Mouse (Mus musculus) kidney, adult 2 months (tissue): ENCODE results near the gene C5ar2. TPM values are rescaled to one million over a fixed set of nuclear protein-coding genes. Genes with fewer than 3 reads are reported as not detected.
A peak's percentile ranks its signal among the peaks of the same experiment; 100 is the strongest.

ENCODE experiments used
- DNase-seq: peaks from one replicate; pipeline ENCODE4 v3.0.0; 2021
- H3K27ac ChIP-seq: fragments of 200-500 bp; 2 replicates; pipeline ENCODE4 v1.5.1; 2012; ENCODE audit warnings: low read depth, low read length, control low read depth, inconsistent platforms; ENCODE audit not compliant: insufficient read depth
- H3K27me3 ChIP-seq: fragments of 200-500 bp; replicated peaks from 2 replicates; pipeline ENCODE4 v1.6.1; 2012; ENCODE audit warnings: mild to moderate bottlenecking, moderate library complexity, low read length, inconsistent platforms; ENCODE audit not compliant: control insufficient read depth, insufficient read depth
- H3K36me3 ChIP-seq: fragments of 200-500 bp; 2 replicates; pipeline ENCODE4 v1.6.1; 2012; ENCODE audit warnings: mild to moderate bottlenecking, moderate library complexity, low read length, inconsistent platforms; ENCODE audit not compliant: control insufficient read depth, insufficient read depth
- H3K4me1 ChIP-seq: fragments of 200-500 bp; 2 replicates; pipeline ENCODE4 v1.6.1; 2011; ENCODE audit warnings: low read length; ENCODE audit not compliant: control insufficient read depth, insufficient read depth
- H3K4me3 ChIP-seq: fragments of 200-500 bp; 2 replicates; pipeline ENCODE4 v1.5.1; 2011; ENCODE audit warnings: mild to moderate bottlenecking, low read depth, low read length, control low read depth; ENCODE audit not compliant: insufficient read depth
- CTCF ChIP-seq: fragments of 200-500 bp; conservative IDR thresholded peaks from 2 replicates; pipeline ENCODE4 v1.5.1; 2011; ENCODE audit warnings: low read depth, mild to moderate bottlenecking, control low read depth, low read length, moderate library complexity, mixed read lengths; ENCODE audit not compliant: insufficient read depth, insufficient read length
- POLR2A ChIP-seq: fragments of 200-500 bp; IDR thresholded peaks from one replicate; pipeline ENCODE4 v1.6.1; 2011; ENCODE audit warnings: low read depth, low read length, control low read depth
- WGBS: fragments of 180-500 bp; shearing (Covaris S2); methylation state at CpG from one replicate; pipeline ENCODE4 v1.1.7; 2018; 5-methylcytosine and 5-hydroxymethylcytosine counted together
- polyA plus RNA-seq: library from polyadenylated mRNA; depleted of rRNA; stranded (reverse); fragments of >200 nt; gene quantifications from 2 replicates; pipeline ENCODE4 v1.2.3, GENCODE M21; 2012; rRNA removed

C5ar2 gene
- polyA plus RNA-seq, 1 experiment, result 0.39 TPM

DNA sequence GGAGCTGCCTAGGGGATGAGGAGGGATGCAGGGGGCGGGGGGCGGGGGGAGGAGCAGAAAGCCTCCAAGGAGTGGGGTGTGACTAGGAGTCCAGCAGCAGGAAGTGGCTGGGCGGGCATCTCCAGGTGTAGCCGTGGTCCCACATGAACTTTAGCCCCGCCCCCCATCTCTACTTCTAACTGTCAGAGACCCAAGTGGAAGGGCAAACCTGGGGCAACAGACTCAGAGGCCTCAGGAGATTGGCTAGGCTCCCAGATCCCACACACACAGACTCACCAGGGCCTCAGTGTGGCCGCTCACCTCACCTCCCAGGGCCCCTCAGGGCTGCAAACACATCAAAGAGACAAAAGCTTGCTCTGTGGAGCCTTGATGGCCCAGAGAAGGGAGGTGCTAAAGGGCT lies 47.3 kb downstream of the C5ar2 start:
- WGBS, result 77% methylated on average over 6 of the region's 6 CpGs
- Histone ChIP-seq H3K27me3 (no peaks in the 10 kb centered on the region), H3K27ac (no peak overlapping the region), H3K36me3 (no peaks in the 10 kb centered on the region), H3K4me1 (no peaks in the 10 kb centered on the region), H3K4me3 (no peak overlapping the region)
- DNase-seq, result no peak
- TF ChIP-seq POLR2A (no peak), CTCF (no peak)

DNA sequence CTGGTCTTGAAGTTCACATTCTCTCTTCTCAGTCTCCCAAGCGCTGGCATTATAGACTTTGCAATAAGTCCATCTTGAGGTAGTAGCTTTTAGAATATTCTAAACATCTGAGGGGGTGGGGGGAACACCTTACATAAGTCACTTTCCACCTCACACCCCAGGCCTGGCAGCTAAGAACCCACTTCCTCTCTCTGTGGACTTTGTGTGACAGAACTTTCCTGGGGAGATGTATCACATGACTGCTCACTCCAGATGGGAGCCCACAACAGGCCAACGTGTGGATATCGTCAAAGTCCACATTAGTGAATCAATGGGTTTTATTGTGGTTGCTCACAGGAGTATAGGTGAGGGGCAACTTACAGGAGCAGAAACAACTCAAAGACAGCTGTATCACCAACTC lies 50.3 kb downstream of the C5ar2 start:
- TF ChIP-seq POLR2A (no peak), CTCF (no peak)
- DNase-seq, result no peak
- H3K4me1 ChIP-seq, result no peaks in the 10 kb centered on the region
- no peaks in the 10 kb centered on the region for H3K27me3 ChIP-seq
- H3K27ac ChIP-seq, result no peak overlapping the region
- 32% methylated on average over 3 of the region's 3 CpGs for WGBS
- no peaks in the 10 kb centered on the region for H3K36me3 ChIP-seq
- H3K4me3 ChIP-seq, result no peak overlapping the region

DNA sequence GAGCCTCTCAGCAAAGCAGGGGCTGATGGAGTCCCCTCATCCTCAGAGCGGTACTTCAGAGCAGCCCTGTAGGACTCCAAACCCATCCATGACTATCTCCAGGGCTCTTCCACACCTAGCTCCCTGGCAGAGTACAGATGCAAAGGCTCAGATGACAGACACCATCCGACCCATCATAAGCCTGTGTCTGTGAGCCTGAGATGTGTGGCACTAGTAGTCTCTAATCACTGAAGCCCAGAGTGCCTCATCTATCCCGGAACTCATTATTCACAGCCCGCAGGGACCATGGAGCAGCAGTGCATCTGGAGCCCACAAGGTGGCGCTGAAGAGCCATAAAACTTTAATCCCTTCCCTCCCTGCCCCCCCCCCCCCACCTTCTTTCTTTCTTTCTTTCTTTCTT lies 51.6 kb downstream of the C5ar2 start:
- peak; percentile 77 for DNase-seq
- H3K27me3 ChIP-seq, result no peaks in the 10 kb centered on the region
- no peak overlapping the region for H3K27ac ChIP-seq
- H3K4me1 ChIP-seq, result no peaks in the 10 kb centered on the region
- 22% methylated on average over 5 of the region's 5 CpGs for WGBS
- no peak overlapping the region for H3K4me3 ChIP-seq
- peak; percentile 73 for TF ChIP-seq CTCF
- TF ChIP-seq POLR2A, result no peak
- no peaks in the 10 kb centered on the region for H3K36me3 ChIP-seq

DNA sequence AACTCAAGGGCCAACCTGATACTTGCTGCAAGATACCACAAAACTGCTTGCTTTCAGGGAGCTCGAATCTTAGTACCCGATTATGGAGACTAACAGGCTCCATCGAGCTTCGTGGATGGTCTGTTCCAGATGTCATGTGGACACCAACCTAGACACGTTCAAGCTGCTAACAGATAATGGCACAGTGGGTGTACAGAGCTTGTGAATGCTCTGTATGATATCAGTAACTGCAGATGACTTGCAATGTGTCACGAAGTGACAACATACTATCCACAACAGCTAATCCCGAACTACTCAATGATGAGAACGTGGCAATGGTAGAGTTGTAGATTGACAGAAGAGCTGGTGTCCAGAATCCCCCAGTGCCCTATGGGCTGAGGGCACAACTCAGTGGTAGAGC lies 56.5 kb downstream of the C5ar2 start:
- no peaks in the 10 kb centered on the region for H3K36me3 ChIP-seq
- H3K4me3 ChIP-seq, result no peak overlapping the region
- no peak for TF ChIP-seq CTCF
- no peak for TF ChIP-seq POLR2A
- no peaks in the 10 kb centered on the region for H3K4me1 ChIP-seq
- WGBS, result 77% methylated on average over 8 of the region's 8 CpGs
- no peak overlapping the region for H3K27ac ChIP-seq
- DNase-seq, result no peak
- H3K27me3 ChIP-seq, result no peaks in the 10 kb centered on the region

Other genes starting within 250 kb of the C5ar2 start
- gene Bicra, start 196.2 kb downstream of the C5ar2 start, polyA plus RNA-seq, result 7.9 and 8.6 TPM in 2 replicates
- 0.03 TPM in 1 of 2 replicates, not detected in the other for gene Zfp541, start 182.3 kb downstream of the C5ar2 start, polyA plus RNA-seq
- gene Napa, start 145.7 kb downstream of the C5ar2 start, polyA plus RNA-seq, result 177 and 207 TPM in 2 replicates
- 28.7 and 32.5 TPM in 2 replicates for gene Kptn, start 124.3 kb downstream of the C5ar2 start, polyA plus RNA-seq
- gene Slc8a2, start 114.3 kb downstream of the C5ar2 start, polyA plus RNA-seq, result 0.33 and 0.38 TPM in 2 replicates
- gene Meis3, start 69.1 kb downstream of the C5ar2 start, polyA plus RNA-seq, result 3.8 and 6.6 TPM in 2 replicates
- gene Dhx34, start 22.1 kb downstream of the C5ar2 start, polyA plus RNA-seq, result 22.7 and 28.9 TPM in 2 replicates
- 3.4 and 4.2 TPM in 2 replicates for gene C5ar1, start 15.4 kb upstream of the C5ar2 start, polyA plus RNA-seq
- 23.1 and 30.7 TPM in 2 replicates for gene Inafm1, start 29.5 kb upstream of the C5ar2 start, polyA plus RNA-seq
- 23.3 and 24.3 TPM in 2 replicates for gene Ccdc9, start 42.6 kb upstream of the C5ar2 start, polyA plus RNA-seq
- gene Bbc3, start 64.2 kb upstream of the C5ar2 start, polyA plus RNA-seq, result 5.1 and 5.2 TPM in 2 replicates
- gene Sae1, start 143.7 kb upstream of the C5ar2 start, polyA plus RNA-seq, result 23.0 and 29.2 TPM in 2 replicates
- gene Zc3h4, start 156.8 kb upstream of the C5ar2 start, polyA plus RNA-seq, result 23.9 and 25.9 TPM in 2 replicates
- gene Tmem160, start 208.6 kb upstream of the C5ar2 start, polyA plus RNA-seq, result 112 and 125 TPM in 2 replicates
- not detected in 2 replicates for gene Npas1, start 233.6 kb upstream of the C5ar2 start, polyA plus RNA-seq